Mouse (Mus musculus) olfactory bulb, adult 2 months (tissue): ENCODE measurements around the gene Slc7a8.

Experiments
- CTCF ChIP-seq: fragments of 200-500 bp; IDR thresholded peaks from 2 replicates; pipeline ENCODE4 v1.5.1; 2012; ENCODE audit warnings: low read depth, mild to moderate bottlenecking, low read length, moderate library complexity; ENCODE audit not compliant: insufficient read depth
- POLR2A ChIP-seq: fragments of 200-500 bp; IDR thresholded peaks from 2 replicates; pipeline ENCODE4 v1.6.1; 2012; ENCODE audit warnings: mild to moderate bottlenecking, low read depth, low read length, moderate library complexity; ENCODE audit not compliant: insufficient read depth

DNA sequence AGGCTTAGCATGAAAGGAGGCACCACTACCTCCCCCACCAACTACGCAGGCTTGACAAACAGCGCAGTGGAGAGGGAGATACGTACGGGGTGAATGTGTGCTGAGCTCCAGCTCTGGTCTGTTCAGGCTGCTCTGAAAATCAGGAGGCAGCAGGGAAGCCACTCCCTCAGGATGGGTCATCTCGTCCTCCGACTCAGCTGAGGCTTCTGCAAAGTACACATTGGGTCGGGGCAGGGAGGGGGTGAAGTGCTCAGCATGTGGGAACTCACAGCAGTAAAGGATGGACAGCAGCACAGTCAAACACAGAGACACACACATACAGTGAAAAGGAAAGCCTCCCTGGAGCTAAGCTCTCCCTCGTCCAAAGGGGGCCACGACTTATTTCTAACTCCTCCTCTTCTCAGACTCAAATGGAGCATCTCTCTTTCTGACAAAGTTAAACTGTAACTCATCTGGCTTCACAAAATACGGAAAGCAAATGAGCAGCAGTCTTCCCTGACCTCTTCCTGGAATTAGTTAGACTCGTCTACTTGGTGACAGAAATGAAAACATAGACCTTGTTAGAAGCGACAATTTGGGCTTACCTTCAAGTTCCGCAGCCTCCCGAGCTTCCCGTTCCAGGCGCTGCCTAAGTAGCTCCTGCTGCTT, 103.0 kb downstream of the Slc7a8 start:
- TF ChIP-seq CTCF (no peak), POLR2A (no peak)
